Mouse (Mus musculus) monocyte, adult 5-6 weeks (primary cell): ENCODE measurements around the gene Mettl21e. TPM values are rescaled to one million over a fixed set of nuclear protein-coding genes. Genes with fewer than 3 reads are reported as not detected.
"Not testable (repeated sequence)": the region's sequence is repeated elsewhere in the genome, so short reads cannot be mapped to it uniquely, and the experiment has no call there.

Experiments used
- ATAC-seq: fragments of 153-309, 156-312 bp; replicated peaks from 2 replicates; pipeline ENCODE4 v1.8.0; 2017; ENCODE audit warnings: mild to moderate bottlenecking; ENCODE audit not compliant: low TSS enrichment, insufficient number of reproducible peaks, severe bottlenecking, poor library complexity, low FRiP score
- total RNA-seq: library from RNA; stranded (forward); fragments of 200-1000, 200-491, 200-594 nt; gene quantifications from 3 replicates; pipeline ENCODE4 v1.2.3, GENCODE M21; 2017

Gene Mettl21e
- not detected in 3 replicates for total RNA-seq

DNA sequence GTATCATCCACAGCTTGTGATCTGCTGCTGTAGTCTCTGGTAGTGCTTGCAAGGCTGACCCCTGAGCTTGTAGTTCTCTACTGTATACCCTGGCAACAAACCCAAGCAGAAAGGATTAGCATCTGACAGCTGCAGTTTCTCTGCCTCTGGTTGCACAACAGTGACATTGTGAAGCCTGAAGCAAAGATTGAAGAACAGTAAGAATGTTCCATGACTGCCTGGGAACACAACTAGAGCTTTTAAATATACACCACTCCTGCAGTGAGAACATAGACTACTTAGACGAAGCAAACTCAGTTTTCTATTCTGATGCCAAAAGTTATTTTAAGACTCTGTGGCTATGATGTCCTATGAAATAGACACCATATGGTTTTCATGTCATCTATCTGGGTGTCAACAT, at the start of gene Mettl21e:
Gene Mettl21e (minus strand): TSS at position 86 of the 400 bp plus-strand sequence.
- ATAC-seq = no peak

DNA sequence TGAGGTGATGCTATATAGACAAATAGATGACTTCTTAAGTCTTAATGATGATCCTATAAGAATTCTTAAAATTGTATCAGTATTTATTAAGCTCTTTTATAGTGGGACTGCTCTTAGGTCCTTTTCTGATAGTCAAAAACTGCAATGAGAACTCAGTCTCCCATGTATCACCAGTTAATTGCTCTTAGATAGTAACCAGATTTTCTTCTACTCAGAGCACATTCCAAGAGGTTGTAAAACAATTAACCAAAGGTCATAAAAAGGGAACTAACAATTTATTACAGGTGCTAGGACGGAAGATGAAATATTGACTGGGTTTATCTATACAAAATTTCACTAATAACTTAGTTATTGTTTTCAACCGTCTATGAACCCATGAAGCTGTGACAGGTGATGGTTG, 21.7 kb upstream of the Mettl21e start:
- not testable (repeated sequence) for ATAC-seq

DNA sequence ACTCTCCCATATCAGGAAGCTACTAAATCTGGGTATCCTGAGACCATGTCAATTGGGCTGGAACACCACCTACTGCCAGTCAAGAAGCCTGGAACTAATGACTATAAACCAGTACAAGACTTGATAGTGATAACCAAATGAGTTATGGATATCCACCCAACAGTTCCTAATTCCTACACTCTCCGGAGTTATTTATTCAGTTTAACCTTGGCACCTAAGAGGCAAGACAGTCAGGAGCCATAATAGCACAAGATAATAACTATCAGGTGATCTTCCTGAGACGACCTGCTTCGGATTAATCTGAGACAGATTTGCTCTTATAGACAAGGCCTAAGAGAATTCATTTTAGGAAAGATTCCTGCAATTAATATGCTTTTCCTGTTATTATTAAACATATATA, 21.2 kb upstream of the Mettl21e start:
- no peak for ATAC-seq

DNA sequence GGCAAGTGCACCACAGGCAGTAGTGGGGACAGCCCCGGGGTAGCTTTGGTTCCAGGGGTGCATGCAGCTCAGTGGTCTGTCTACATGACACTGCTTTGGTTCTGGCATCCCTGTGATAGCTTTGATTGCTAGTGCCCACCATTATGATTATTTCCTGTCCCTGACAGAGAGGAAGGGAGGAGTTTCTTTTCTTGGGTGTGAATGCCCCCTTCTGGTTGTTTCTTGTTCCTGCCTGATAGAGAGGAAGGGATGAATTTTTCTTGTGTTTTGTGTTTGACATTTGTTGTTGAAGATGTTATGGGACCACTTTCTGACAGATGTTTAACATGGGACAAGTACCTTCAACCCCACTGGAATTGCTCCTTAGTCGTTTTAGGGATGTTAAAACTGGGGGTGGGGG, 18.5 kb upstream of the Mettl21e start:
- no peak for ATAC-seq

DNA sequence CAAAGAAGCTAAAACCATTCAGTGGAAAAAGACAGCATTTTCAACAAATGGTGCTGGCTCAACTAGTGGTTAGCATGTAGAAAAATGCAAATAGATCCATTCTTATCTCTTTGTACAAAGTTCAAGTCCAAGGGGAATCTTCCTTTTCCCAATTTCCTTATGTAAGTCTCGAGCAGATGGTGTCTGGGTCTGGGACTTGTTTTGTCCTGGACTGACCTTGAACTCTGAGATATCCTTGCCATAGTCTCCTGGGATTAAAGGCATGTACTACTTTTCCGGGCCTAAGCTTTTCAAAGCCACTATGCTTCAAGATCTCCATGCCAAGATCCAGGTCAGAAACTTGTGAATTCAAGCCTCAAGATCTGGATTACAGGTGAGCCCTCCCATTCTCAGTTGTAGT, 16.6 kb upstream of the Mettl21e start:
- no peak for ATAC-seq

DNA sequence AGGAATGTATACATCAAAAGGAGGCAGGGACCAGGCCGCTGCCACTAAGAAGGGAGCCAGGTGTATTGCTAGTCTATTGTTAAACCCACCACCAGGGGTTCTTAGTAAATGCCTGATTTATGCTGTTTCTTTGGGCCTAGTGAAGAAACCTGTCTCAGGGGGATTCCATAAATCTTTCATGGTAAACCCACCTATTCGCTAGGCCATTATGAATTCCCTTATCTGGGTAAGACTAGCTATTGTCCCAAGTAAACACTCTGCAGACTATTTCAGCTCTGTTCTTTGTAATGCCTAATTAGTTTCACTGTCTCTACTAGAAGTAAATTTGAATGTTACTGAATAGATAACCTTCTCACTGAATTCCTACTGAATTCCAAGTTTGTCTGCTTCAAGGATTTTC, 15.8 kb upstream of the Mettl21e start:
- ATAC-seq = not testable (repeated sequence)

DNA sequence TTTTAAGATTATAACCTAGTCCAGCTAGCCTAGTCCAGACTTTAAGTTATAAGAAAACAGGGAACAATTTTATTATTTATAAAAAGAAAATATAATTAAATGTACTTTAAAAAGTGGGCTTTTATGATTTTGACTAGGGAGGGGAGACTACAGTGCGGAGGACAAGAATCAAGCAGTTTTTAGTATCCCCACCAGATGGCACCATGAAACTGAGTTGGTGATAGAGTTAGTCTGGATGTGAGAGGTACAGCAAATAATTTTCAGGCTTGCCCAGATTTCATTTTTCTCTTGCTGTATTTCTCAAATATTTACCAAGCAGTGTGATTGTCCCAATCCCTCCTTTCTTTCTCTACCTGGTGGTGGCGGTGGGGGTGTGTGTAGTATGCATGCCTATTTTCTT, 10.3 kb upstream of the Mettl21e start:
- ATAC-seq = no peak

DNA sequence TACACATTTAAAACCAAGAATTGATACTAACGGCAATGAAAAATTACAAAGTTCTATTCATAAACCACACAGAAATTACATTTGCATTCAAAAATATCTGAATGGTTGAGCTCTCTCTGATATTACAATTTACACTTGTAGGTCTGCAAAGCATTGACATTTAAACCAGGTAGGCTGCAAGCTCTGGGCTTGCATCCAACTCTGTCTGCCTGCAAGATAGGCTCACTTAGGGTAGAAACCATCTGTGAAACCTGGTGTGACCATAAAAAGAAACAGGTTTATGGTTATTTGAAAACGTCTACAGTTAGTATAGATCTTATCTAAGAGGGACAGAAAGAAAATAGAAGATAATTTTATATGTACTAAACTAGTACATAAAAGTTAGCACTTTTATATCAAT, 1.6 kb downstream of the Mettl21e start:
- ATAC-seq = no peak

DNA sequence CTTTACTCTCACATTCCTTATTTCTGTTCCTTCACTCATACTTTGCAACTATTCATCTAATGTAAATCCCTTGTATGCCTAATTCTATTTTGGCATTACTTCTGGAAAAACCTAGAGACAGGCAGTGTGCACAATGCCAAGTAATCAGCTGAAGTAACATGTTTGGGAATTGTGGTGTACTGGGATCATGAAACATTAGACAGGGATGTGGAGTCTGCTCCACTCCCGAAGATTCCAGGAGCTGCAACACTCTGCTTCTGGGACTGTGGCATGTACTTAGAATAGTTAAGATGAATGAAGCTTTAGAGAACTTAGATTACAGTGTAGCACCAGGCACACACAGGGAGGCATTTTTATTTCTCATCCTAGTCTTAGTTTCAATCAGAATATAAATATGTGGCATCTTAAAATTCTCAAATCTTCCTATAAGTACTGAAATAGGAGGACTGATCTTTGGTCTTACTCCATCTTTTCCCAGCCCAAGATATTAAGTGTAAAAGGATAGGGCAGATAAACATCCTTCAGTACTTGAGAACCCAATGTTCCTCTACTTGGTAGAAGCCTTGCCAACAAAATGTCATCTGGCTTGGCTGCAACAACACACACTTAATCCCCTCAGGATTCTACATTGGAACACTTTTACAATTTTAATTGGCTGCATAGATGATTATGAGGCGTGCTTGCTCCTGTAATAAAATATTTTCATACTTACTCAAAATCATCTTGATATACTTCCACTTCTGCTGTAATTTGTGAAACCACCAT, 2.2 kb downstream of the Mettl21e start:
- ATAC-seq = no peak

DNA sequence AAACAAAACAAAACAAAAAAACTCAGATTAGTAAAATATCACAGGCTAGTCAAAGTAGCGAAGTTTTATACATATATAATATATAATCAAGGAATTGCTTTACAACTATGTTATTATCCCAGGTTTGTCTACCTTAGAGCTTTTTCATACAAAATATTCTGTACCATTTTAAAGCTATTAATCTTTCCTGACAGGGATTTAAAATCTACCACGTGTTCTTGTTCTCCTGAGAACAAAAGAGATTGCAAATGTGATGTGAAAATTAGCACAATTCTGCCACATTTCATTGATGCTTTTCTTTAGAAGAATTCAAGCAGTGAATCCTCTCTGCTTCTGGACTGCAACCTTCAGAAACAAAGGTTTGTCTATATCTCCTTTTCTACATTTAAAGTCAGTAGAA, 4.3 kb downstream of the Mettl21e start:
- ATAC-seq = no peak

DNA sequence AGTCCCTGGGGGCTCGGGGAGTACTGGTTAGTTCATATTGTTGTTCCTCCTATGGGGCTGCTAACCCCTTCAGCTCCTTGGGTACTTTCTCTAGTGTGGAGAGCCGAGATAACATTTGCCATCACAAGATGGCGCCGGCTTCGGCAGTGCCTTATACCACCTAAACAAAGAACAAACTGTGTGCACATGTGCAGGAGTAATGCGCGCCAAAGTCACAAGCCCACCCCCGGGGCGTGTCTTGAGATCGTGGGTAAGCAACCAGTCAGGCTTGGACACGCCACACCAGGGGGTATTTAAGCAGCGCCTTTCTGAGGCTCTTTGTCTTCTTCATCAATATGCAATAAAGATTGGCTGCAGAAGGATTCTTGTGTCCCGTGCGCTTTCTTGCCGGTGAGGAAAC, 15.9 kb downstream of the Mettl21e start:
- ATAC-seq = no peak

DNA sequence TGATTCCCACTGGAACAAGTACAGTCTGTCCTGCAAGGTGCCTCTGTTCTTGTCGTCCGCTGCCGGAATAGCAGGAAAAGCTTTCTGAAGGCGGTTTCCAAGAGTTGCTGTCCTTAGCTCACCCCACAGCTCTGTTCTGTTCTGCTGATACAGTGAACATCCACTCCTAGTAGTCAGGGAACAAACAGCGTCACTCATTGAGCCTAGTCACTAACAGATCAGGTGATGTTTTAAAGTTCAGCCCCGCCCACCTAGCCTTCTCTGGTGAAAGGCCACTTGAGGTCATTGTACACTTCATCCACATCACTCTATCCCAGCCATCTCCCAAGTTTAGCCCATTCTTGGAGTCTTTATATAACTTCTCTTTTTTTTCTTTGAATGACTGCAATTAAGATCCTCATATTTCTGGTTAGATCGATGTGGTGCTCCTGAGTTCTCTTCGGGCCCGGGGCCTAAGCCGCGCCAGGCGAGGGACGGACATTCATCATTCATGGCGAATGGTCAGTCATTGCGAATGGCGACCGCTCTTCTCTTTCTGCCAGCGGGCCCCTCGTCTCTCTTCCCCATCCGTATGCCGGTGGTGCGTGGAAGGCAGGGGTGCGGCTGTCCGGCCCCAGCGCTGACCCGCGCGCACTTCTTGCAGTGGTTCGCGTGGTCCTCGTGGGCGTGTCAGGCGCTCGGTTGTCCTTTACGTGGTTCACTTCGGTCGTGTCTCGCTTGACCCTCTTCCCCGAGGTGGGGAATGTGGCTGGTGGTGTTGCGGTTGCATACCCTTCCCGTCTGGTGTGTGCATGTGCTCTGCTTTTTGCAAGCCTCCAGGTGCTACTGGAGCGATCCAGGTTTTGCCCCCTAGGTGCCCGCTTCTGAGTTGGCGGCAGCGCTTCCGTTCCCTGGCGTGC, 20.2 kb downstream of the Mettl21e start:
- ATAC-seq = no peak

DNA sequence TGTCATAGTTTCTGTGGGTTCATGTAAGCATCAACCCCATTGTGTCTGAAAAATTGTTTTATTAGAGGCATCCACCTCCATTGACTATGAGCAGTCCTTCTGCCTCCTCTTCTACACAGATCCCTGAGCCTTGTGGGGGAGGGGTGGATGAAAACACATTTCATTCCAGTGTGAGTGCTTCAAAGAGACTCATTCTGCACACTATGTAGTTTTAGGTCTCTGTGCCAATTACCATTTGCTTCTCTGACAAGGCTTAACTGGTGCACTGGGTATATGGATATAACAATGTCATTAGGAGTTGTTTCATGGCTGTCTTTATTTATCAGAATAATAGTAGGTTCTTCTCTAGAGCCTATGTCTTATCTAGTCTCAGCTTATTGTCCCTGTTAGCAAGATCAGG, 32.4 kb downstream of the Mettl21e start:
- ATAC-seq = no peak

DNA sequence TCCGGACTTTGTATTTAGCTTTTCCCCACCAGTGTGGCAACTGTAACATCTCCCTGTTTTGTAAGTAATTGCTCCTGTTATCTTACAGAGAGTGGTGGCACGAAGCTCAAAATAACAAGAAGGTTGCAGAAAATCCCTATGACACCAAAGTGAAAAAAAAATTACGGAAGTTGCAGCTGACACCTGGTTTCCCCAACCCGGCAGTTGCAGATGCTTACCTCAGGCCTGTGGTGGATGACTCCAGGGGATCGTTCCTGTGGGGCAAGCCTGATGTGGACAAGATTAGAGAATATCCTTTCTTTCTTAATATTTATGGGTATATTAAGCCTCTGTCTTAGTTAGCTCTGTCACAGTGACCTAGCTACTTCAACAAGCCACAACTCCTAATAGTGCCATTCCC, 40.7 kb downstream of the Mettl21e start:
- ATAC-seq = no peak

DNA sequence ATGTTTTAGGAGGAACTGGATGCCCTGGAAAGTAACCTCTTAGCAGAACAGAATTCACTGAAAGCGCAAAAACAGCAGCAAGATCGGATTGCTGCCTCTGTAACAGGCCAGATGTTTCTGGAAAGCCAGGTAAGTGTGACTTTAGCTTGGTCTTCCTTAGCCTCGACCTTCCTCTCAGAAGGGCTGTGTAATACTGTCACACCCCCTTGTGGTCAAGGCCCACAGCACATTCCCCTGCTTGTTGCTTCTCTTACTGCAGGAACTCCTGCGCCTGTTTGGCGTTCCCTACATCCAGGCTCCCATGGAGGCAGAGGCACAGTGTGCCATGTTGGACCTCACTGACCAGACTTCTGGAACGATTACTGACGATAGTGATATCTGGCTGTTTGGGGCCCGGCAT, 44.9 kb downstream of the Mettl21e start:
- no peak for ATAC-seq

DNA sequence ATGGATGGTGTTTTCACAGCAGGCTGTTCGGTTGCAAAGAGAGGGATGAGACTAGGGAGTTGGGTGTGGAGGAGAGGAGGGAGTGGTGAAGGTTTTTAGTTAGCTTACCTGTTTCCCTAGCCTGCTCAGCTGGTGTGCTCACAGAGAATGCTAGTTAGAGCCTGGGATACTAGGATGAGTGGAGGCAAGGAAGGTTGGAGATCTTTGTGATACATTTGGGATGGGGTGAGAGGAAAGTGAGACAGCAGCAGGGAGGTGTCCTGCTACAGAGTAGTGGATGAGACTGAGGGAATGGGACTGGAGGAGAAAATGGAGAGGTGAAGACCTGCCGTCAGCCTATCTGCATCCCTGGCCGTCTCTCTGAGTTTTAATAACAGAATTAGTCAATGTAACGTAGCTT, 46.1 kb downstream of the Mettl21e start:
- no peak for ATAC-seq

DNA sequence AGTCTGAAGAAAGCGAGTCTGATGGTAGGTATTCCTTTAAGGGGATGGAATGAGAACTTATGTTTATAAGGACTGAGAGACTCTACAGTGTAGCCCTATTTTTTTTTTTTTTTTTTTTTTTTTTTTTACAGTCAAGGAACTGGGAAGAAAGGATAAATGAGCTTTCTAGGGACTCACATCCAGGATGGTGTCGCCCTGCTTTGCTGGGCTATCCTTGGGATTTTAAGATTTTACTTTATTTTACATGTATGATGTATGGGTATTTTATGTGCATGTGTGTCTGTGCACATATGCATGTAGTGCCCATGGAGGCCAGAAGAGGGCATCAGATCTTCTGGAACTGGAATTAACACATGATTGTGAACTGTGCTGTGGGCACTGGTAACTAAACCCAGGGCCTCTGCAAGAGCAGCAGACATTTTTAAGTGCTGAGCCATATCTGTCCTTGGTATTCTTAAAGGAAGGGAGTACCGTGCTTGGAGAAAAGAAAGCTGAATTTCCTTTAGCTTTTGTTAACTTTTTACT, 50.8 kb downstream of the Mettl21e start:
- ATAC-seq = no peak

DNA sequence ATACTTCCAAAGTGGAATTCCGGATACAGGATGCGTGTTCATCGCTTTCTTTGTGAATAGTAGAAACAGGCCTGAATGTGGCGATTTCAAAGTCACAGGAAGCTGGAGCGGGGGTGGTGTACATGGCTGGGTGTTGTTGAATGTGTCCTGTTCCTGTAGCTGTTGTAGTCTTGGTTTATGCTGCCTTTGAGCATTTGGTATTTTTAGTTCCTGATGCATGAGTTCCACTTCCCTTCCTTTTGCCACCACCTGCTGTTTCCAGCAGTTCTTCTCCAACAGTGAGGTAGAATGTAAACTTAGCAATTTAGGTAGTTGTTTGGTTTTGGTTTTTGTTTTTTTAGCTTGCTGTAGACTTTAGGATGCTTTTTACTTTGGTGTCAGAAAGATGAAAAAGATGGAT, 56.4 kb downstream of the Mettl21e start:
- no peak for ATAC-seq

DNA sequence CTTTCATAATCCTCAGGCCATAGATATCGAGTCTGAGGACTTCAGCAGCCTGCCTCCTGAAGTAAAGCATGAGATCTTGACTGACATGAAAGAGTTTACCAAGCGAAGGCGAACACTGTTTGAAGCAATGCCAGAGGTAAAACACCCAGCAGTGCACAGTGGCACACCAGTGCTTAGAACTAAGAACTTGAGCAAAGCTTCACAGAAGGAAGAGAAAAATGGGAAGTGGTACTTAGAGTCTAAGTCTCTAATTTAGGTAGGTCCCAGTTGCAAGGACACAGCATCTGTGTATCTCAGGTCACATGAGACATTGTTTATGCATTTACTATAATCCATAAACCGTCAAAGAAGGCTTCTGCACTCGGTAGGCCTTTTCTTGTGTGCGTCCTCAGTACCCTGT, 56.9 kb downstream of the Mettl21e start:
- no peak for ATAC-seq

DNA sequence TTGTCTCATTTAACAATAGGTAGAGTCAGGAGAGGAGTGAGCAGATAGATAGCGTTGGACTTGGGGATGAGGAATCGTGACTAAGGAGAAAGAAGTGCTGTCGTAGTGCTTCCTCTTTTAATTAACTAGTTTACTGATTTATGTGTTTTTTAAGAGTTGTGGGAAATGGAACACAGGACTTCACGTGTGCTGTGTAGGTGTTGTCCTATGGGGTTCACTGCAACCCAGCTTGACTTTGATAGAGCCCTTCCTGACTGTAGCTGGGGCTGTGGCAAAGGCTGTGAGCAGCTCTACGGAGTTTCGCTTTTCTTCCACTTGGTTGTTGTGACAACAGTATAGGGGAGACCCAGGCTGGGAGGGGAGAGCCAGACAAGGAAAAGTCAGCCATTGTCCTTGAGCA, 60.4 kb downstream of the Mettl21e start:
- no peak for ATAC-seq
